Mouse (Mus musculus): ENCODE measurements at regions not wholly inside any gene's neighbourhood (a gene's known extent, or its start where the extent isn't known, plus 50 kb on each side); places are given as distances from the start of the nearest gene placed in this dataset.
A peak's percentile ranks its signal among the peaks of the same experiment; 100 is the strongest.

GRCm38 (mm10) chr12:39224073-39224472 is 444.9 kb downstream of the Etv1 start:
- no peak overlapping the region for H3K4me2 ChIP-seq (ENCODE audit: low read length)
- no peaks in the 10 kb centered on the region for H3K9me3 ChIP-seq (ENCODE audit: control insufficient read depth, low read length)
- H3K4me1 ChIP-seq (ENCODE audit: control insufficient read depth, insufficient read depth, low read depth, low read length): no peaks in the 10 kb centered on the region
- no peaks in the 10 kb centered on the region for H3K36me3 ChIP-seq (ENCODE audit: control insufficient read depth, insufficient read depth, low read length)
- no peak overlapping the region for H3K27ac ChIP-seq (ENCODE audit: low read depth, low read length)
- WGBS: 52% methylated on average over 4 of the region's 4 CpGs
- ATAC-seq: no peak
- H3K4me3 ChIP-seq (ENCODE audit: low read length): no peak overlapping the region
- H3K27me3 ChIP-seq (replicated peaks; ENCODE audit: control insufficient read depth, insufficient read depth, low read length): no peaks in the 10 kb centered on the region
- H3K9ac ChIP-seq (ENCODE audit: low read depth, low read length): no peak overlapping the region

GRCm38 (mm10) chr12:39256605-39257004 is 477.4 kb downstream of the Etv1 start:
- Histone ChIP-seq H3K27me3 (replicated peaks; ENCODE audit: control insufficient read depth, insufficient read depth, low read length) (no peaks in the 10 kb centered on the region), H3K9me3 (ENCODE audit: control insufficient read depth, low read length) (no peaks in the 10 kb centered on the region), H3K4me2 (ENCODE audit: low read length) (no peak overlapping the region), H3K4me1 (ENCODE audit: control insufficient read depth, insufficient read depth, low read depth, low read length) (no peaks in the 10 kb centered on the region), H3K36me3 (ENCODE audit: control insufficient read depth, insufficient read depth, low read length) (no peaks in the 10 kb centered on the region), H3K27ac (ENCODE audit: low read depth, low read length) (no peak overlapping the region), H3K9ac (ENCODE audit: low read depth, low read length) (no peak overlapping the region), H3K4me3 (ENCODE audit: low read length) (no peak overlapping the region)
- 86% methylated on average over 6 of the region's 6 CpGs for WGBS
- ATAC-seq: no peak

- no peak overlapping the region for H3K4me3 ChIP-seq (ENCODE audit: low read length)
Measured at GRCm38 (mm10) chr12:39257571-39257970, 478.4 kb downstream of the Etv1 start.

GRCm38 (mm10) chr12:39289676-39290075 is 510.5 kb downstream of the Etv1 start:
- ATAC-seq: no peak
- no peak overlapping the region for H3K4me2 ChIP-seq (ENCODE audit: low read length)
- WGBS: 88% methylated on average over 2 of the region's 2 CpGs
- no peak overlapping the region for H3K27ac ChIP-seq (ENCODE audit: low read depth, low read length)
- no peaks in the 10 kb centered on the region for H3K27me3 ChIP-seq (replicated peaks; ENCODE audit: control insufficient read depth, insufficient read depth, low read length)
- no peak overlapping the region for H3K9ac ChIP-seq (ENCODE audit: low read depth, low read length)
- H3K4me1 ChIP-seq (ENCODE audit: control insufficient read depth, insufficient read depth, low read depth, low read length): no peaks in the 10 kb centered on the region
- H3K4me3 ChIP-seq (ENCODE audit: low read length): no peak overlapping the region
- H3K9me3 ChIP-seq (ENCODE audit: control insufficient read depth, low read length): no peaks in the 10 kb centered on the region
- H3K36me3 ChIP-seq (ENCODE audit: control insufficient read depth, insufficient read depth, low read length): no peaks in the 10 kb centered on the region

More at GRCm38 (mm10) chr12:39257571-39257970, 478.4 kb downstream of the Etv1 start:
- H3K4me2 ChIP-seq (ENCODE audit: low read length): no peak overlapping the region
- H3K27ac ChIP-seq (ENCODE audit: low read depth, low read length): no peak overlapping the region
- WGBS: 55% methylated on average over 1 of the region's 1 CpGs
- H3K9ac ChIP-seq (ENCODE audit: low read depth, low read length): no peak overlapping the region
- H3K36me3 ChIP-seq (ENCODE audit: control insufficient read depth, insufficient read depth, low read length): no peaks in the 10 kb centered on the region
- H3K9me3 ChIP-seq (ENCODE audit: control insufficient read depth, low read length): no peaks in the 10 kb centered on the region
- ATAC-seq: no peak
- H3K27me3 ChIP-seq (replicated peaks; ENCODE audit: control insufficient read depth, insufficient read depth, low read length): no peaks in the 10 kb centered on the region
- H3K4me1 ChIP-seq (ENCODE audit: control insufficient read depth, insufficient read depth, low read depth, low read length): no peaks in the 10 kb centered on the region

- H3K9ac ChIP-seq (ENCODE audit: low read depth, low read length): no peak overlapping the region
- H3K27me3 ChIP-seq (replicated peaks; ENCODE audit: control insufficient read depth, insufficient read depth, low read length): no peaks in the 10 kb centered on the region
- no peak overlapping the region for H3K27ac ChIP-seq (ENCODE audit: low read depth, low read length)
- peak overlapping the region; percentile 41 for H3K4me2 ChIP-seq (ENCODE audit: low read length)
- H3K36me3 ChIP-seq (ENCODE audit: control insufficient read depth, insufficient read depth, low read length): no peaks in the 10 kb centered on the region
- no peak overlapping the region for H3K4me3 ChIP-seq (ENCODE audit: low read length)
- ATAC-seq: peak; percentile 91
- no peaks in the 10 kb centered on the region for H3K9me3 ChIP-seq (ENCODE audit: control insufficient read depth, low read length)
- WGBS: 22% methylated on average over 13 of the region's 13 CpGs
- H3K4me1 ChIP-seq (ENCODE audit: control insufficient read depth, insufficient read depth, low read depth, low read length): peaks cover 6% of the 10 kb centered on the region
Measured at GRCm38 (mm10) chr12:39301351-39302212, 522.4 kb downstream of the Etv1 start.

GRCm38 (mm10) chr12:39302213-39302591 is 523.0 kb downstream of the Etv1 start:
- H3K9ac ChIP-seq (ENCODE audit: low read depth, low read length): no peak overlapping the region
- H3K9me3 ChIP-seq (ENCODE audit: control insufficient read depth, low read length): no peaks in the 10 kb centered on the region
- H3K36me3 ChIP-seq (ENCODE audit: control insufficient read depth, insufficient read depth, low read length): no peaks in the 10 kb centered on the region
- H3K4me2 ChIP-seq (ENCODE audit: low read length): no peak overlapping the region
- H3K4me1 ChIP-seq (ENCODE audit: control insufficient read depth, insufficient read depth, low read depth, low read length): peaks cover 6% of the 10 kb centered on the region
- H3K4me3 ChIP-seq (ENCODE audit: low read length): no peak overlapping the region
- ATAC-seq: peak; percentile 70
- WGBS: 48% methylated on average over 2 of the region's 2 CpGs
- no peaks in the 10 kb centered on the region for H3K27me3 ChIP-seq (replicated peaks; ENCODE audit: control insufficient read depth, insufficient read depth, low read length)
- H3K27ac ChIP-seq (ENCODE audit: low read depth, low read length): no peak overlapping the region

GRCm38 (mm10) chr12:39307746-39308145 is 528.6 kb downstream of the Etv1 start:
- Histone ChIP-seq H3K9ac (ENCODE audit: low read depth, low read length) (no peak overlapping the region), H3K27ac (ENCODE audit: low read depth, low read length) (no peak overlapping the region), H3K9me3 (ENCODE audit: control insufficient read depth, low read length) (no peaks in the 10 kb centered on the region), H3K4me1 (ENCODE audit: control insufficient read depth, insufficient read depth, low read depth, low read length) (no peaks in the 10 kb centered on the region), H3K4me2 (ENCODE audit: low read length) (no peak overlapping the region), H3K36me3 (ENCODE audit: control insufficient read depth, insufficient read depth, low read length) (no peaks in the 10 kb centered on the region), H3K27me3 (replicated peaks; ENCODE audit: control insufficient read depth, insufficient read depth, low read length) (no peaks in the 10 kb centered on the region), H3K4me3 (ENCODE audit: low read length) (no peak overlapping the region)
- WGBS: 82% methylated on average over 1 of the region's 1 CpGs
- no peak for ATAC-seq

- Histone ChIP-seq H3K9ac (ENCODE audit: low read depth, low read length) (no peak overlapping the region), H3K9me3 (ENCODE audit: control insufficient read depth, low read length) (no peaks in the 10 kb centered on the region), H3K4me3 (ENCODE audit: low read length) (no peak overlapping the region), H3K4me2 (ENCODE audit: low read length) (no peak overlapping the region), H3K4me1 (ENCODE audit: control insufficient read depth, insufficient read depth, low read depth, low read length) (no peaks in the 10 kb centered on the region), H3K27me3 (replicated peaks; ENCODE audit: control insufficient read depth, insufficient read depth, low read length) (no peaks in the 10 kb centered on the region), H3K27ac (ENCODE audit: low read depth, low read length) (no peak overlapping the region), H3K36me3 (ENCODE audit: control insufficient read depth, insufficient read depth, low read length) (no peaks in the 10 kb centered on the region)
- ATAC-seq: no peak
- 55% methylated on average over 3 of the region's 3 CpGs for WGBS
Measured at GRCm38 (mm10) chr12:39309905-39310304, 530.7 kb downstream of the Etv1 start.

- Histone ChIP-seq H3K4me3 (ENCODE audit: low read length) (no peak overlapping the region), H3K4me1 (ENCODE audit: control insufficient read depth, insufficient read depth, low read depth, low read length) (no peaks in the 10 kb centered on the region), H3K27ac (ENCODE audit: low read depth, low read length) (no peak overlapping the region), H3K4me2 (ENCODE audit: low read length) (no peak overlapping the region), H3K36me3 (ENCODE audit: control insufficient read depth, insufficient read depth, low read length) (no peaks in the 10 kb centered on the region), H3K9me3 (ENCODE audit: control insufficient read depth, low read length) (no peaks in the 10 kb centered on the region), H3K9ac (ENCODE audit: low read depth, low read length) (no peak overlapping the region), H3K27me3 (replicated peaks; ENCODE audit: control insufficient read depth, insufficient read depth, low read length) (no peaks in the 10 kb centered on the region)
- peak; percentile 77; the same call in 1 of the 2 replicates for ATAC-seq
- 73% methylated on average over 4 of the region's 4 CpGs for WGBS
Measured at GRCm38 (mm10) chr12:39317229-39317628, 538.0 kb downstream of the Etv1 start.

All from hindbrain, embryonic 16.5 days (tissue).